Mouse (Mus musculus) liver, adult 2 months (tissue): ENCODE measurements at regions not wholly inside any gene's neighbourhood (a gene's known extent, or its start where the extent isn't known, plus 50 kb on each side); places are given as distances from the start of the nearest gene placed in this dataset.

ENCODE experiments used
- CTCF ChIP-seq: fragments of 200-500 bp; IDR thresholded peaks from 2 replicates; pipeline ENCODE4 v1.5.1; 2011; ENCODE audit warnings: low read depth, low read length, control low read depth
- POLR2A ChIP-seq: fragments of 200-500 bp; IDR thresholded peaks from 2 replicates; pipeline ENCODE4 v1.6.1; 2011; ENCODE audit warnings: low read length, control low read depth; ENCODE audit not compliant: insufficient read depth; ENCODE audit errors: extremely low read depth

DNA sequence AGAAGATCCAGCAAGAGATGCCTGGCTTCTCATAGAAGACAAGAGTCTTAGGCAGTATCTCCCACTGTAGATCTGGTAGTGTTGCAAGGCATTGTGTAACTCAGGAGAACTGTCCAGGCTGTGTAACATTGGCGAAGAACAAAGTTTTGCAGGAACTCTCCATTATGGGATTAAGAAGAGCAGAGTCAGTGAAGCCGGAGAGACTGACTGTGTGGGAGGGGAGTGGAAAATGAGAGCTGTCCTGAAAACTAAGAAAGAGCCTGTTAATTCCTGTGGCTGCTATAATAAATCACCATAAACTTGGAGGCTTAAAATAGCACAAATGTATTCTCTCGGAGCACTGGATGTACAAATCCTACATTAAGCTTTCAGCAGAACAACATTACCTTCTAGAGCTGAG is 257.5 kb upstream of the Prickle1 start:
- no peak for TF ChIP-seq POLR2A
- TF ChIP-seq CTCF, result no peak
